Mouse (Mus musculus): ENCODE measurements around the gene Arrdc2.

The Arrdc2 gene

GRCm38 (mm10) chr8:70807304-70807703, 32.2 kb downstream of the Arrdc2 start:
- no peak for DNase-seq (ENCODE audit: low spot score)

- no peak for DNase-seq (ENCODE audit: low spot score)
Measured at GRCm38 (mm10) chr8:70806541-70806940, 33.0 kb downstream of the Arrdc2 start.

- peak; percentile 76 for DNase-seq (ENCODE audit: low spot score)
Measured at GRCm38 (mm10) chr8:70804481-70805206, 34.9 kb downstream of the Arrdc2 start, which contains the start of gene Mast3. TSS of gene Mast3 (minus strand) at chr8:70805054.

DNA sequence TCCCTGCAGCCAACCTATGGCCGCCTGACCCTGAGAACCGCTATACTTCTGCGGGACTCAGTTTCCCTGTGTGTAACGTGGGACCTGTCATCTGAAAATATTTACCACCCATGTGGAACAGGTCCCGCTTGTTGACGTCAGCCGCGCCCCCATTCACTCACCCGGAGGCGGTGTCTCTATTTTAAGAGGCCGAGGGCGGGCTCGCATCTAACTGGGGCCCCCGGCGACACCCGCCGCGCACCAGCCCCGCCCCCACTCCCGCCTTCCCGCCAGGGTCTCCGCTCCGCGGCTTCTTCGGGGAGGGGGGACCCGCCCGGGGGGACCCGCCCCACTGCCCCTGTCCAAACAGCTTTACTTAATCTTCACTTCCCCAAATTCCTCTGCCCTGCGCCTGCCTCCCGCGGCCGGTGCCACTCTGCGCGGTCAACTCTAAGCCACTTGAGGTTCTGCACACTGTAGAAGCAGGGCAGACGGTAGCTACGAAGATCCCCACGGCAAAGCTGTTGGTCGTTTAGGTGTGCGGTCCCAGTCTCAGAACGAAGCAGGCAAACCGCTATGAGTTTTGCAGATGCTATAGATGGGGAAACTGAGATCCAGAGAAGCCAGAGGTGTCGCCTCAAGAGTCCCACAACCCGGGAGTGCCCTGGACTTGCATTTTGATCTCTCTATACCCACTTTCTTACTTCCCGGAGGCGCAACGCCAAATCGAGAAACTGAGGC, 35.6 kb downstream of the Arrdc2 start:
- no peak for DNase-seq (ENCODE audit: low spot score)

GRCm38 (mm10) chr8:70802786-70803510, 36.6 kb downstream of the Arrdc2 start:
- no peak for DNase-seq (ENCODE audit: low spot score)

GRCm38 (mm10) chr8:70801830-70802229, 37.7 kb downstream of the Arrdc2 start:
- no peak for DNase-seq (ENCODE audit: low spot score)

DNA sequence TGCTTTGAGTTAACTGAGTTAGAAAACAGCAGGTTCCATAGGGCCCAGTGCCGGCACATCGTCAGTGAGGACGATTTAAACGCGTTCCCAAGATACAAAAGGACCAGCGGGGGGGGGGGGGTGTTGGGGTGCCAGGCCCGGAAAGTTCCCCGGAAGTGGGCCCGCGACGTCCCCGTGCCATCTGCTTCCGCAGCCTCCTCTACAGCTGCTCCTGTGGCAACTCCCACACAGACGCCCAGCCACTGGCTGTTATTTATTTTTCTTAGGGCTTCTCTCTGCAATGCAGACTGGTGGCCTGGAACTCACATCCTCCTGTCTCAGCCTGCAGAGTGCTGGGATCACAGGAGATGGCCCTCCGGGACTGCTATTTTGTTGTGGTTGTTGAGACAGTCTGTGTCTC, 38.4 kb downstream of the Arrdc2 start:
- no peak for DNase-seq (ENCODE audit: low spot score)

- no peak for DNase-seq (ENCODE audit: low spot score)
Measured at GRCm38 (mm10) chr8:70800648-70801047, 38.9 kb downstream of the Arrdc2 start.

- DNase-seq (ENCODE audit: low spot score): no peak
Measured at GRCm38 (mm10) chr8:70798281-70798680, 41.2 kb downstream of the Arrdc2 start.

- peak; percentile 76 for DNase-seq (ENCODE audit: low spot score)
Measured at GRCm38 (mm10) chr8:70797081-70798070, 42.1 kb downstream of the Arrdc2 start.

GRCm38 (mm10) chr8:70796403-70797080, 43.0 kb downstream of the Arrdc2 start:
- no peak for DNase-seq (ENCODE audit: low spot score)

- DNase-seq (ENCODE audit: low spot score): no peak
Measured at GRCm38 (mm10) chr8:70795370-70795769, 44.1 kb downstream of the Arrdc2 start.

DNA sequence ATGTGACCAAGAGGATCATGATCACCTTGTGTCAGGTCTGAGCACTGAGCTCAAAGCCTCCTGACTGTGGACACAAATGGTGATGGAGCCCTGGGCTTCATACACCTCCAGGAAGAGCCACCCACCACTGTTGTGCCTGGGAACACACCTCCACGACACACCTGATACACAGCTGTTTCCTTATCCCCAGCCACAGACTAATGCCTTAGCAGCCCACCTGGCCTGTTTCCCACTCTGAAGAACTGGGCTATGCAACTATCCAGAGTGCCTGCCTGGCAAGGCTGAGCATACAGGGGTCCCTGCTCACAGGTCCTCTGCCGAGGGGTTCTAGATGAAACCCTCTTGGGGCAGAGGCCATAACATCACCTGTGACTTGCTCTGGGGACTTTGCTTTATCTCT, 45.3 kb downstream of the Arrdc2 start:
- DNase-seq (ENCODE audit: low spot score): no peak

DNA sequence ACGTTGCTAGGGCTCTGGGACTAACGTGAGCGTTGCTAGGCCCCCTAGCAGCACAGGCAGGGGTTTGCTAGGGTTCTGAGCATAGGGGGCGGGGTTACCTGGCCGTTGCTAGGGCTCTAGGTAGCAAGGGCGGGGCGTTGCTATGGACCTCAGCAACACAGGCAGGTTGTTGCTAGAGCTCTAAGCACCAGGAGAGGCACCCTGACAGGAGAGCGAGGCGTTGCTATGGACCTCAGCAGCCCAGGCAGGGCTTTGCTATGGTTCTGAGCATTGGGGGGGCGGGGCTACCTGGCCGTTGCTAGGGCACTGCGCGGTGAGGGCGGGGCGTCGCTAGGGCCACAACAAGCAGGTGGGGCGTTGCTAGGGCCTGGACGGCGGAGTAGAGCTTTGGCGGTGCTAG, 46.8 kb downstream of the Arrdc2 start:
- DNase-seq (ENCODE audit: low spot score): no peak

DNA sequence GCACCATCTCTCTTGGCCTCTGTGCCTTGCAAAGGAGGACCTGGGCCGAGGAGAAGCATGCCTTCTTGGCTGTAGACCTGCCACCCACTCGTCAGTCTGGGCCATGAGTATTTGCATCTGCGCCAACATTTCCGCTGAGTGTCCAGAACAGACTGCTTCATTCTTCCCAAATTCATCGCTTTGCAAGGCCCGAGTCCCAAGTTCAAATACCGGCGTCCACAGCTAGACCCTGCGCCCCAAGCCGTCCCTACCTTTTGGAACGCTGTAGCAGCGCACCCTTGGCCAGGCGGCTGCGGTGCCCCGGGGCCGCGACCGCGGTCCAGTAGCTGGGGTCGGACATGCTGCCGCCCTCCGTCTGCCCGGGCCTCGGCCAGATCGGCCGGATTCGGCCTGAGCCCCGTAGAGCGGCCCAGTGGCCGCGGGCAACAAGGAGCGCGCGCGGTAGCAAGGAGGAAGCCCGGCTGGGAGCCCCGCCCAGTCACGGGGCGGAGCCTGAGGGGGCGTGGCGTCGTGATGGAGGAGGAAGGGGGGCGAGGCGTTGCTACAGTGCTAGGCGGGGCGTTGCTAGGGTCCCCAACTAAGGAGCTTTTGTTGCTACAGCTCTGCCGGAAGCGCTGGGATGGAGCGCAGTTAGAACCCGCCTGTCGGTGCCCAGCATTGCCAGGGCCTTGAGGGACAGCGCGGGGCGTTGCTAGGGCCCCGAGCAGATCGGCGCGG, 47.4 kb downstream of the Arrdc2 start:
- peak; percentile 99 for DNase-seq (ENCODE audit: low spot score)

- no peak for DNase-seq (ENCODE audit: low spot score)
Measured at GRCm38 (mm10) chr8:70791294-70791701, 48.2 kb downstream of the Arrdc2 start.

GRCm38 (mm10) chr8:70790846-70791245, 48.7 kb downstream of the Arrdc2 start:
- DNase-seq (ENCODE audit: low spot score): no peak

- no peak for DNase-seq (ENCODE audit: low spot score)
Measured at GRCm38 (mm10) chr8:70789046-70789445, 50.5 kb downstream of the Arrdc2 start.

- no peak for DNase-seq (ENCODE audit: low spot score)
Measured at GRCm38 (mm10) chr8:70787941-70788667, 51.4 kb downstream of the Arrdc2 start.

- no peak for DNase-seq (ENCODE audit: low spot score)
Measured at GRCm38 (mm10) chr8:70787051-70787445, 52.5 kb downstream of the Arrdc2 start.
